Mouse (Mus musculus) layer of hippocampus, adult 8-10 months (tissue): Measurements from ENCODE around the gene Flii. TPM values are rescaled to one million over a fixed set of nuclear protein-coding genes. Genes with fewer than 3 reads are reported as not detected.

Experiments
- DNase-seq, 2 experiments: peaks; one replicate each; pipeline ENCODE4 v3.0.0; 2022; ENCODE audit warnings: low spot score in 2 of 2
- total RNA-seq, 4 experiments: library from RNA; stranded (reverse); gene quantifications; 2 replicates each; pipeline ENCODE4 v1.2.4; 2022

The Flii gene
- total RNA-seq: 10 to 100 TPM; 66.4 to 79.1 (median 71.5) TPM

DNA sequence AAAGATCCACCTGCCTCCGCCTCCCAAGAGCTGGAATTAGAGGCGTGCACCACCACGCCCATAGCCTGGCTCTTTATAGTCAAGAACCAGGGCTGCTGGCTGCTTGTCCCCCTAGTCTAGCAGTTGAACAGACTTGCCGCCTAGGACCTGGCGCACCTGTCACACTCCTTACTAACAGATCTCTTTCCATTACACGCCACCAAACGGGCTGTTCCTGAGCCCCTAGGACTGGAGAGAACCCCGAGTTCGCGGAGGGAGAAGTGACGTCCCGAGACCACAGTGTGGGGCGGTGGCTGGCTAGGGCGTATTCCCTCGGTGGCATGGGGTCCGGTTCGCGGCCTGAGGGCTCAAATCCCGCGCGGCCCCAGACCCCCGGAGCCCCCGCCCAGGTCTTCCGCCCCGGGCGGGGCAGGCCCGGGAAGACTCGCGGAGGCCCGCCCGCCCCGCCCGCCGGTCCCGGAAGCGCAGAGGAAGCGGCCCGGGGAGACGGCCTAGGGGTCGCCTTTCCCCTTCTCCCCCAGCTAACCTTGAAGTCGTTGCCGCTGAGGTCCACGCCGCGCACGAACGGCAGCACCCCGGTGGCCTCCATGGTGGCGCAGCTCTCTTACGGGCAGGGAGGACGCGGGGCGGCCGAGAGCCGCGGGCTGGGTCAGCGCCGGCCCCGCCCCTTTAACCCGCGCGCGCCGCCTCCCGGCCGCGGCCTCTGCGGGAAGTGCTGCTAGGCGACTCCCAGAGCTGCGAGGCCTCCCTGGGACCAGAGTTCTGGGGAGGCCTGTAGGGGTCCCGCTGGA lies at the start of gene Flii:
Gene Flii (minus strand): TSS at position 663 of the 791 bp plus-strand sequence.
- peak in 1 of 2 experiments; percentile 63 for DNase-seq

- no peak for DNase-seq
Measured at GRCm38 (mm10) chr11:60776107-60776828, 49.2 kb upstream of the Flii start.

DNA sequence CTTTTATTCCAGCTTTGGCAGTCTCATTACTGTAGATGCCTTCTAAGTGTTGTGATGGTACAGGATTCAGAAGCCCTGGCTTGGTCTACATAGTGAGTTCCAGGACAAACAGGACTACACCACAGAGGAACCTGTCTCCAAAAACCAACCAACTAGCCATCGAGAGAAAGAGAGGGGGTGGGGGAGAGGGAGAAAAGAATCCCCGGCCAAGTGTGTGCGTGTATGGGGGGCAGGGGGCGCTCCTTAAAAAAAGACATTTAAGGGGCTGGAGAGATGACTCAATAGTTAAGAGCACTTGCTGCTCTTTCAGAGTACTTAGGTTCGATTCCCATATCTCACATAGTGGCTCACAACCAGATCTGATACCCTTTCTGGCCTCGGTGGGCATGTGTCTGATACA lies 48.5 kb upstream of the Flii start:
- DNase-seq: no peak

GRCm38 (mm10) chr11:60774841-60775240 lies 47.8 kb upstream of the Flii start:
- DNase-seq: no peak

GRCm38 (mm10) chr11:60774158-60774689 lies 47.2 kb upstream of the Flii start:
- no peak for DNase-seq

DNA sequence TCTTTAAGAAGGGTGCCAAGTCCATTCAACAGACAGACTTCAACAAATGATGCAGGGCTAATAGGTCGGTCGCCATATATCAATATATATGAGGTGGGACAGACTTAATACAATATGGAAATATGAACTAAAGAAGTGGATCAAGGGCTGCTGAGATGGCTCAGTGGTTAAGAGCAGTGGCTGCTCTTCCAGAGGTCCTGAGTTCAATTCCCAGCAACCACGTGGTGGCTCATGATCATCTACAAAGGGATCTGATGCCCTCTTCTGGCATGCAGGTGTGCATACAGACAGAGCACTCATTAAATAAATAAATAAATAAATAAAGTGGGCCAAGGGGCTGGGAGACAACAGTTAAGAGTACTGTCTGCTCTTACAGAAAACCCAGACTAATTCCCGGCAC lies 45.1 kb upstream of the Flii start:
- DNase-seq: no peak

GRCm38 (mm10) chr11:60770776-60771175 lies 43.7 kb upstream of the Flii start:
- no peak for DNase-seq

GRCm38 (mm10) chr11:60769322-60769721 lies 42.3 kb upstream of the Flii start:
- no peak for DNase-seq

- no peak for DNase-seq
Measured at GRCm38 (mm10) chr11:60766969-60767368, 39.9 kb upstream of the Flii start.

GRCm38 (mm10) chr11:60761681-60762080 lies 34.6 kb upstream of the Flii start:
- DNase-seq: no peak

GRCm38 (mm10) chr11:60755570-60755969 lies 28.5 kb upstream of the Flii start:
- DNase-seq: peak in 1 of 2 experiments; percentile 23

GRCm38 (mm10) chr11:60740321-60740720 lies 13.3 kb upstream of the Flii start:
- DNase-seq: no peak

- DNase-seq: no peak
Measured at GRCm38 (mm10) chr11:60737450-60737849, 10.4 kb upstream of the Flii start.

GRCm38 (mm10) chr11:60736491-60736890 lies 9.4 kb upstream of the Flii start:
- DNase-seq: no peak

- DNase-seq: no peak
Measured at GRCm38 (mm10) chr11:60735191-60735590, 8.1 kb upstream of the Flii start.

DNA sequence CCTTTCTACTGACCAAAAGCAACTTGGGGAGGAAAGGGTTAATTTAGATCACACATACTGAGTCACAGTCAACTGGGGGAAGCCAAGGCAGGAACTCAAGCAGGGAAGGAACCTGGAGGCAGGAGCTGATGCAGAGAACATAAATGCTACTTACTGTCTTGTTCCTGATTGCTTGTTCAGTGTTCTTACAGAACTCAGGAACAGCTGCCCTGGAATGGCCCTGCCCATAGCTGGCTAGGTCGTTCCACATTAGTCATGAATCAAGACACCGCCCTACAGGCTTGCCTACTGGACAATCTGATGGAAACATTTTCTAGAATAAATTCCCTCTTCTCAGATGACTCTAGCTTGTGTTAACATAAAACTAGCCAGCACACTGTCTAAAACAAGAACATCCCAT lies 7.1 kb upstream of the Flii start:
- no peak for DNase-seq

DNA sequence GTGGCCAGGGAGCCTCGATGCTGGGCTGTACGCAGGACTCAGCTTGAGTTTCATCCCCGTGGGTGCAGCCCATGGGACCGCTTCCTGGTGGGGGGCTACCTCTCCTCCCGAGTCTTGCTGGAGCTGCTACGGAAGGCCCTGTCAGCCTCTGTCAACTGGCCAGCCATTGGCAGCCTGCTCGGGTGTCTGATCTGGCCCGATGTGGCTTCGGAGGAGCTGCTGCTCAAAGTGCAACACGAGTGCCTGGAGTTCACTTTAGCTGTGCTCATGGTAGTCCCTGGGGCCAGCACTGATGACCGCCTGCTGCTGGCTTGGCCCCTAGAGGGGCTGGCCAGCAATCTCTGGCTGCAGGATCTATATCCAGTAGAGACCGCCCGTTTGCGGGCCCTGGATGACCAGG lies 4.2 kb upstream of the Flii start:
- DNase-seq: no peak

DNA sequence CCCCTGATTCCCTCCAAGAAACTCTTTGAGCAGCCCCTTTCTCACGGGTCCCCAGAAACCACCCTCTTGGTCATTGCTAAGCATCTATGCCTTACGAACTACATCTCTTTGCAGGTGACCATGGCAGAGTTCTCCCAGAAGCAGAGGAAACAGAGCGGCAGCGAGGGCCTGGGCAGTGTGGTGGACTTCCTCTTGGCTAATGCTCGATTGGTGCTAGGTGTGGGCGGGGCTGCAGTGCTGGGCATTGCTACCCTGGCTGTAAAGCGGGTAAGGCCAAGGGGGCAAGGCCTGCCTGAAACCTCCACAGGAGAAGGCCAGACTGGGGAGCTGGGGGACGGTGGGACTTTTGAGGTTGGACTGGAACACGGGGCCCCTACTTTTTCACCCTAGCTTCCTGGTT lies 3.1 kb upstream of the Flii start:
- DNase-seq: no peak

DNA sequence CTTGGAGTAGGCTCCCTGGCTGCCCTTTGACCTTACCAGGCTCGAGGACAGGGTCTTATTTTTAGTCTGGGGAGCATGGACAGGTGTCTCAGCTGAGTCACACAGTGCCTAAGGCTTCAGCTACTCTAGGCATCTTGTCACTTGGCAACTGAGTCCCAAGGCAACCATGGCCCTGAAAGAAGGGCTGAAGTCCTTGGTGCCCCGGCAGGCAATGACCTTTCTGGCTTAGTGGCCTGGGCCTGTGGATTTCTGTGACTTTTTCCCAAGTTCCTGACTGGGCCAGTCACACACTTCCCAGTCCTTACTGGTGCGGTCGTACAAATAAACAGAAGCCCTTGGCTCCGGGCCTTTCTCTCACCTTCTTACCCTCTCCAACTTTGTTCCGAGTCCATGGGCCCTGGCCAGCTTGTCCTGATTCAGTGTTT lies 2.2 kb upstream of the Flii start:
- no peak for DNase-seq

DNA sequence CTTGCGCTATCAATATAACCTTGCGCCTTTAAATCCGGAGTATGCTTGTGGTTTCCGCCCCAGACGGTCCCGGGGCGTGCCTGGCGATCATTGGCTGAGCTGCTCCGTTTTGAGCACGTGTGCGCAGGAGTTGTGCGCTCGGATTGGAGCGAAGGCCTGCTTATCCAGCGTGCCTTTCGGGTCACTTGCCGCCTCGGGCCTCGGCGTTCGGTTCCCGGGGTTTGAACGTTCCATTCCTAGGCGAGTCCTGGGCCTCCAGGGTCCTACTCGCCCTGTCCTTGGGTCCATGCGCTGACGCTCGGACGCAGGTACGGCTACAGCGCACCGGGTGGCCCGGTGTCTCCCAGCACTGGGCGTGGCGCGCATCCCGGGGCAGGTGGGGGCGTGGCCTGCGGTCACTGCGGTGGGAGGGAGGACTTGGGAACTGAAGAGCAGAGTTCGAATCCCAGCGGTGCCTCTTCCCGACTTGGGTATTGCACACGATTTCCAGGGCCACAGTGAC lies 1.2 kb upstream of the Flii start, which contains the start of gene Mief2:
Gene Mief2 (plus strand): TSS at position 139 of the 502 bp plus-strand sequence.
- DNase-seq: peak; percentile 93 to 94

- DNase-seq: no peak
Measured at GRCm38 (mm10) chr11:60727392-60728140, 503 bp upstream of the Flii start.
